Mouse (Mus musculus) forebrain, embryonic 11.5 days (tissue): Measurements from ENCODE around the gene Fhl2. TPM values are rescaled to one million over a fixed set of nuclear protein-coding genes. Genes with fewer than 3 reads are reported as not detected.
"Not testable (repeated sequence)": the region's sequence is repeated elsewhere in the genome, so short reads cannot be mapped to it uniquely, and the experiment has no call there.

Experiments
- ATAC-seq: fragments of 200-750 bp; cut with Nextera tagmentation; replicated peaks from 2 replicates; pipeline ENCODE4 v1.8.0; 2017; ENCODE audit warnings: moderate TSS enrichment; ENCODE audit not compliant: low FRiP score
- DNase-seq: peaks from one replicate; pipeline ENCODE4 v3.0.0-alpha.2; 2017; ENCODE audit warnings: low spot score
- H3K27ac ChIP-seq: fragments of 300-500 bp; sonication (generic); 2 replicates; pipeline ENCODE4 v1.5.1; 2014; ENCODE audit warnings: low read depth, low read length
- H3K27me3 ChIP-seq: fragments of 300-500 bp; sonication (generic); 2 replicates; pipeline ENCODE4 v1.6.1; 2014; ENCODE audit warnings: mild to moderate bottlenecking, low read length, mixed read lengths; ENCODE audit not compliant: control insufficient read depth, insufficient read depth
- H3K36me3 ChIP-seq: fragments of 300-500 bp; sonication (generic); 2 replicates; pipeline ENCODE4 v1.6.1; 2014; ENCODE audit warnings: mild to moderate bottlenecking, low read length, moderate library complexity, mixed read lengths; ENCODE audit not compliant: control insufficient read depth, insufficient read depth
- H3K4me1 ChIP-seq: fragments of 300-500 bp; sonication (generic); replicated peaks from 2 replicates; pipeline ENCODE4 v1.6.1; 2014; ENCODE audit warnings: low read length, mixed read lengths; ENCODE audit not compliant: control insufficient read depth, insufficient read depth
- H3K4me2 ChIP-seq: fragments of 300-500 bp; sonication (generic); 2 replicates; pipeline ENCODE4 v1.6.1; 2014; ENCODE audit warnings: low read depth, mild to moderate bottlenecking, low read length, moderate library complexity, mixed read lengths; ENCODE audit not compliant: severe bottlenecking
- H3K4me3 ChIP-seq: fragments of 300-500 bp; sonication (generic); 2 replicates; pipeline ENCODE4 v1.5.1; 2014; ENCODE audit warnings: low read depth, low read length
- H3K9ac ChIP-seq: fragments of 300-500 bp; sonication (generic); 2 replicates; pipeline ENCODE4 v1.6.1; 2014; ENCODE audit warnings: low read length
- H3K9me3 ChIP-seq: fragments of 300-500 bp; sonication (generic); 2 replicates; pipeline ENCODE4 v1.6.1; 2016; ENCODE audit warnings: low read length, mixed read lengths; ENCODE audit not compliant: control insufficient read depth
- WGBS: fragments of 180-500 bp; shearing (Covaris S2); extraction: QIAGEN DNeasy Blood & Tissue Kit; methylation state at CpG from one replicate; pipeline ENCODE4 v1.1.7; 2014; 5-methylcytosine and 5-hydroxymethylcytosine counted together
- polyA plus RNA-seq: library from polyadenylated mRNA; unstranded; fragments of >200 nt; fragmentation: Nextera tagmentation; extraction: Ambion mirVana; gene quantifications from 2 replicates; pipeline ENCODE4 v1.2.1, GENCODE M21; 2014

Fhl2 gene
- polyA plus RNA-seq, 1 experiment from 2014 or later, result 4.0 TPM

DNA sequence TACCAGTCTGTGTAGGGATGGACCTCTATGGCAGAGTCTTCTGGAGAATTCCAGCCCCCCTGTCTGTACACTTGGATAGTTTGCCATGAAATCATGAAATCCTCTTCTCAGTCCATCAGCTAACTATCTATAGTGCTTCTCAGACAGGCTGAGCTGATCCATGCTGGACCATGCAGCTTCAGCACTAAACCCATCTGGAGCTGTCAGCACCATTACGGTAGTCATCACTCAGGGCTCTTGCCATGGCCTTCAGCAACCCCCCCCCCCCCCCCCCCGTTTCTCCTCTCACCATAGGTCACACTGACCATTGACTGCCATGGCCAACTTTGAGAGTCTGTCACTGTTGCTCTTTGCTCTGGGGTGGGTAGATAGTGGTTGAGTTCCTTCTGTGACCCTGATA is 5.0 kb upstream of the Fhl2 start:
- no peaks in the 10 kb centered on the region for H3K4me1 ChIP-seq
- 91% methylated on average over 1 of the region's 2 CpGs for WGBS
- no peaks in the 10 kb centered on the region for H3K9me3 ChIP-seq
- H3K27ac ChIP-seq, result no peak overlapping the region
- H3K27me3 ChIP-seq, result no peaks in the 10 kb centered on the region
- H3K36me3 ChIP-seq, result no peaks in the 10 kb centered on the region
- H3K9ac ChIP-seq, result no peak overlapping the region
- no peak overlapping the region for H3K4me3 ChIP-seq
- ATAC-seq (no peak), DNase-seq (no peak)
- no peak overlapping the region for H3K4me2 ChIP-seq

DNA sequence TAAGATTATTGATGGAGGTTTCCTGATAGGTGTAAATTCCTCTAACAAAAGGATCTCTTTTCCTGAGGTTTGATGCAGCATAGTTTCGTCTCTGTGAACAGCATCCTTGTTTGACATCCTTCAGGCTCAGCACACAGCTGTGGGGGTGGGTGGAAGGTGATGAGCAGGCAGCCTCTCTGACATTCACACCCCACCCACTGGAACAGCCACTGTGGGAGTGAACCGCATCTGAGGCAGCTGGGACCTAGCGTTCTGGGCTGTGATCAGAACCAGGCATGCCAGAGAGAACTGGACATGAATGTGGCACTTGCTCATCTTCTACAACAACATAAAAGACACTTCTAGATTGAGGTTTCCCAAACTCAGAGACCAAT is 3.1 kb upstream of the Fhl2 start:
- ATAC-seq, result no peak
- Histone ChIP-seq H3K4me3 (no peak overlapping the region), H3K27ac (no peak overlapping the region), H3K36me3 (no peaks in the 10 kb centered on the region), H3K4me1 (no peaks in the 10 kb centered on the region), H3K27me3 (no peaks in the 10 kb centered on the region), H3K4me2 (no peak overlapping the region), H3K9me3 (no peaks in the 10 kb centered on the region), H3K9ac (no peak overlapping the region)
- WGBS, result 83% methylated on average over 3 of the region's 3 CpGs
- no peak for DNase-seq

DNA sequence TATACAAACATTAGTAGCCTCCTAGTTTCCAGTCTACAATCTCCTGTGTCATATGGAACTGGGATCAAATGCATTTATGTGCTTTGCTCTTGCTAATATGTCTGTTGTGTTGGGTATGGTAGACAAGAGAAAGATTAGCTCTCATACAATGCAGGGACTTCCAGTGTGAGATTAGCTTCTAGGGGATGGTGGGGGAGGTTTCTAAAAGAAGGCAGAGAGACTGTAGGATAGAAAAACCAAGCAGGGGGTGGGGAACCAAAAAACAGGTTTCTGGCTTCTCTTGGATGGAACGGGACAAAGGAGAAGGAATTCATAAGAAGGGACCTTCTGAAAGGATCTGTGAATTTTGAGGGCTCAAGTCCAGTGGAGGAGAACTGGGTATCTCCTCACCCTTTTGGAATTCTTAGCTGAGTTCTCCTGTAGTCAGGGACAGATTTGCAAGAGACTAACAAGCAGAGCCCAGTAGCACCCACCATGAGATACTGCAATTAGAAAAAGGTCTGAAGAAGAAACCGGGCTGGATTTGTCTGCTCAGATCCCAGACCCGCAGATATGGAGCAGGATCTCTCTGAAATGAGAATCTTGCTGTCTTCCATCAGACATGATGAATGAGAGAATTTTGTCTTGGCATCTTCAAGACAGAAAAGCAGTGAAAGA is 2.6 kb upstream of the Fhl2 start:
- no peaks in the 10 kb centered on the region for H3K36me3 ChIP-seq
- no peaks in the 10 kb centered on the region for H3K27me3 ChIP-seq
- ATAC-seq (no peak), DNase-seq (no peak)
- 87% methylated on average over 3 of the region's 3 CpGs for WGBS
- no peak overlapping the region for H3K4me3 ChIP-seq
- H3K27ac ChIP-seq, result no peak overlapping the region
- H3K4me2 ChIP-seq, result no peak overlapping the region
- no peaks in the 10 kb centered on the region for H3K4me1 ChIP-seq
- H3K9ac ChIP-seq, result no peak overlapping the region
- no peaks in the 10 kb centered on the region for H3K9me3 ChIP-seq

DNA sequence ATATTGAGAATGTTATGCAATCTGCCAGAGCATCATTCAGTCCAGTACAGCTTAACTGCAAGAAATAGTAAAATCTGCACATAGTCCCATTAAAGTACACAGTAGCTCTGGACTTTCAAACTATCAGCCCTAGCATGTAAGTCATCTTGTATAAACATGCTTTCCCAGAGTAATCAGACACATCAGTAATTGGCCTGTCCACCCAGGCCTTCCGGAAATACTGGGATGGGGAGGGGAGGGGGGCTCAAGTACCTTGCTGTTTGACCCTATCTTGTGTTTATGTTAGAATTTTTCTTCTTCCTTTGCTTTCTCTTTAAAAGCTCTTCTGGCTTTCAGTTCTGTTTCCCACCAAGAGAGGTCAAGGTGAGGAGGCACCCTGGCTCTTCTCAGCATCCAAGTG is 725 bp downstream of the Fhl2 start:
- H3K27ac ChIP-seq, result no peak overlapping the region

DNA sequence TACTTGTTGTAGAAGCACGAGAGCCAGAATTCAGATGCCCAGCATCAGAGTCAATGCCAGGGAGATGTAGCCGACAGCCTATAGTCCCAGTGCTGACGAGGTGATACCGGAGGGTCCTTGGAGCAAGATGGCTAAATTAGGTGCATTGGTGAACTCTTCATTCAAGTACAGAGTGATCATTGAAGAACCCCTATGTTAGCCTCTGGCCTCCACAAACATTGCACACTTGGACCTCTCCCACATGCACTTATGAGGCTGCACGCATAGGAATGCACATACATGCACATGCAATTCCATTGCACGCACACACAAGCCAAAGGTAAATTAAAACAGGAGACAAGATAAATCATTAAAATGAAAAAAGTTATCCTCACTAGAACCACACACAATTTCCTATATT is 3.4 kb downstream of the Fhl2 start:
- H3K9me3 ChIP-seq, result no peaks in the 10 kb centered on the region
- no peaks in the 10 kb centered on the region for H3K36me3 ChIP-seq
- WGBS, result 96% methylated on average over 6 of the region's 6 CpGs
- no peak overlapping the region for H3K9ac ChIP-seq
- H3K27me3 ChIP-seq, result no peaks in the 10 kb centered on the region
- no peaks in the 10 kb centered on the region for H3K4me1 ChIP-seq
- DNase-seq, result no peak
- ATAC-seq, result no peak
- H3K4me3 ChIP-seq, result no peak overlapping the region
- no peak overlapping the region for H3K4me2 ChIP-seq
- H3K27ac ChIP-seq, result no peak overlapping the region

More for the DNA sequence above, 725 bp downstream of the Fhl2 start:
- H3K4me2 ChIP-seq, result no peak overlapping the region
- 59% methylated on average over 1 of the region's 1 CpGs for WGBS
- ATAC-seq, result no peak
- H3K27me3 ChIP-seq, result no peaks in the 10 kb centered on the region
- H3K36me3 ChIP-seq, result no peaks in the 10 kb centered on the region
- H3K4me3 ChIP-seq, result no peak overlapping the region
- H3K9me3 ChIP-seq, result no peaks in the 10 kb centered on the region
- DNase-seq, result no peak
- no peak overlapping the region for H3K9ac ChIP-seq
- no peaks in the 10 kb centered on the region for H3K4me1 ChIP-seq

DNA sequence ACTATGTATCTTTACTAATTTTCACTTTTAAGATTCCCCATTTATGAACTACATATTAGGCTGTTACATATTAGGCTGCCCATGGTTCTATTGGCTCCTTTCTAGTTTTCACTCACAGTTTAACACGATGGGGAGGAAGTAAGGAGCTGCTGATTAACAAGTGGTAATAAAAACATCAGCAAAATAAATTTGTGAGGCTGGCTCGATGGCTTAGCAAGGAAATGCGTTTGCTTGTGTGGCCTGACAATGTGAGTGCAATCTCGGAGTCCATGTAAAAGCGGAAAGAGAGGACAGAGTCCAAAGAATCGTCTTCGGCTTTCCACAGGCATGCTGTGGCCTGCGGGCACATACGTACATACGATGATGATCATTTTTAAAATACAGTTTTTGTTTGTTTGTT is 4.3 kb downstream of the Fhl2 start:
- Histone ChIP-seq H3K9me3 (no peaks in the 10 kb centered on the region), H3K4me1 (no peaks in the 10 kb centered on the region), H3K36me3 (no peaks in the 10 kb centered on the region), H3K27ac (no peak overlapping the region), H3K4me2 (no peak overlapping the region), H3K4me3 (no peak overlapping the region), H3K9ac (no peak overlapping the region), H3K27me3 (no peaks in the 10 kb centered on the region)
- no peak for ATAC-seq
- DNase-seq, result no peak
- WGBS, result 89% methylated on average over 10 of the region's 10 CpGs

DNA sequence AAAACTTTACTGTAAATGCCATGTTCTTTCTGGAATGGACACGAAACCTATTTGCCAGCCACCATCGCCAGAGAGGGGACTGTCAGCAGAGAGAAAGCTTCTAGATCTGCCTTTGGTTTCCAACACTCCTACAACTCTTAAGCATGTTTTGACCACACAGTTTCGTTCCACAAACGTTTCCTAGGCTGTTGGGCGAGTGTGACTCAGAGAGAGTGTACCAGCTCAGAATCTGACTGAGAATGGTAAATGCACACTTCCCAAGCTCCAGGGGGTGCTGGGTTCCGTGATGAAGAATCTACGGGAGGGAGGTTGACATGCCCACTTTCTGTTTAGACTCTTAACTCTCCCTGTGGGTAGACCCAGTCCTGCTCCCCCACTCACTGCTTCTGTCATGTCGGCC is 5.7 kb downstream of the Fhl2 start:
- WGBS, result 84% methylated on average over 8 of the region's 8 CpGs
- no peak for DNase-seq
- no peaks in the 10 kb centered on the region for H3K36me3 ChIP-seq
- H3K4me1 ChIP-seq, result no peaks in the 10 kb centered on the region
- H3K4me2 ChIP-seq, result no peak overlapping the region
- H3K4me3 ChIP-seq, result no peak overlapping the region
- H3K27me3 ChIP-seq, result no peaks in the 10 kb centered on the region
- no peak for ATAC-seq
- no peak overlapping the region for H3K27ac ChIP-seq
- no peaks in the 10 kb centered on the region for H3K9me3 ChIP-seq
- H3K9ac ChIP-seq, result no peak overlapping the region

DNA sequence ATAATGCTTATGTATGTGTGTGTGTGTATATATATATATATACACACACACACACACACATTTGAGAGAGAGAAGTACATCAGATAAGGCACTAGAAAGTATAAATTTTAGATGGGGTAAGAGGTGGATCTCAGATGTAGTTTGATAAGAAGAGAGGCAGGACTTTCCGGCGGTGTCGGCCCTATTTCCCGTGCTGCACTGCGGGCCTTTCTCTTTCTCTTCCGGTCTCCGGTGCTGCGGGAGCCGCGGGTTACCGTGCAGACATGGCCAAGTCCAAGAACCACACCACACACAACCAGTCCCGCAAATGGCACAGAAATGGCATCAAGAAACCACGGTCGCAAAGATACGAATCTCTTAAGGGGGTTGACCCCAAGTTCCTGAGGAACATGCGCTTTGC is 7.9 kb downstream of the Fhl2 start:
- H3K4me2 ChIP-seq, DNase-seq, H3K4me1 ChIP-seq, H3K9me3 ChIP-seq, H3K9ac ChIP-seq, ATAC-seq, H3K27me3 ChIP-seq, H3K36me3 ChIP-seq, H3K4me3 ChIP-seq, H3K27ac ChIP-seq: not testable (repeated sequence)
- WGBS, result 97% methylated on average over 12 of the region's 16 CpGs

DNA sequence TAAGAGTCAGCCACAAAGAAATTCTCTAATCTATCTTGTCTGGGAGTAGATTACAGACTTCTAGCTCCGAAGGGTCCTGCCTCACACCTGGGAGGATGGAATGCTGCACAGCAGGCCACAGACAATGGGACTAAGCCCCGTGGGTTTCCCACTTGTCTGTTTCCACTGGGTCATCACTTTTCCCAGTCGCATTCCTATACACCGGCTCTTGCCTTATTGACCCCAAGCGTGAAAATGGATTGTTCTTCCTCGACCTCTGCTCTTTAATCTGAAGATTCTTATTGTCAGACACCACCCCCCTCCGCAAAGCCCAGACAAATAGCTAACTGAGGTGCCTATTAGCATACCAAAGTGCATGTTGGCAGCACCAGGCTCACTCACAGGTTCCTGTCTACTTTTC is 10.4 kb downstream of the Fhl2 start:
- Histone ChIP-seq H3K4me2 (no peak overlapping the region), H3K4me1 (no peaks in the 10 kb centered on the region), H3K9ac (no peak overlapping the region), H3K9me3 (no peaks in the 10 kb centered on the region), H3K36me3 (no peaks in the 10 kb centered on the region), H3K27ac (no peak overlapping the region), H3K4me3 (no peak overlapping the region), H3K27me3 (no peaks in the 10 kb centered on the region)
- no peak for DNase-seq
- ATAC-seq, result no peak
- WGBS, result 7% methylated on average over 7 of the region's 7 CpGs
